Mouse (Mus musculus) spleen, adult 2 months (tissue): ENCODE results near the gene Fkbp7.

Experiments
- CTCF ChIP-seq: fragments of 200-500 bp; IDR thresholded peaks from 2 replicates; pipeline ENCODE4 v1.5.1; 2011; ENCODE audit warnings: mild to moderate bottlenecking, inconsistent platforms; ENCODE audit not compliant: insufficient read depth, insufficient read length, insufficient replicate concordance; ENCODE audit errors: extremely low read depth
- POLR2A ChIP-seq: fragments of 200-500 bp; IDR thresholded peaks from 2 replicates; pipeline ENCODE4 v1.6.1; 2011; ENCODE audit warnings: low read depth, low read length, inconsistent platforms

DNA sequence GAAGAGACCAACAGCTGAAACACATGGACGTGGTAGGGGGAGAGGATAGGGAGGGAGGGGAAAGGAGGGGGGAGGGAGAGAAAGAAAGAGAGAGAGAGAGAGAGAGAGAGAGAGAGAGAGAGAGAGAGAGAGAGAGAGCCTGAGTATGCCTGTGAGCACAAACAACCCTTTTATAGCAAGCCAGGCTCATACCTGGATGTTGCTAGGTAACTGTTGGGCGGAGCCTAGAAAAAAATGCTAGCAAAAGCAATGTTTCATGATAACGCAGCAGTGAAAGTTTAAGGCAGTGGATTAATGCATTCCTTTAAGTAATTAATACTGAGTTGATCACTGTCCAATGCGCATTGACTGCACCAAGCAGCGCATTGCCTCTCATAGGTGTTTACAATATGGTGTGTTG, 18.3 kb downstream of the Fkbp7 start:
- TF ChIP-seq POLR2A (no peak), CTCF (no peak)
